Mouse (Mus musculus): ENCODE results near the gene Lfng.
A peak's percentile ranks its signal among the peaks of the same experiment; 100 is the strongest.

Gene Lfng

DNA sequence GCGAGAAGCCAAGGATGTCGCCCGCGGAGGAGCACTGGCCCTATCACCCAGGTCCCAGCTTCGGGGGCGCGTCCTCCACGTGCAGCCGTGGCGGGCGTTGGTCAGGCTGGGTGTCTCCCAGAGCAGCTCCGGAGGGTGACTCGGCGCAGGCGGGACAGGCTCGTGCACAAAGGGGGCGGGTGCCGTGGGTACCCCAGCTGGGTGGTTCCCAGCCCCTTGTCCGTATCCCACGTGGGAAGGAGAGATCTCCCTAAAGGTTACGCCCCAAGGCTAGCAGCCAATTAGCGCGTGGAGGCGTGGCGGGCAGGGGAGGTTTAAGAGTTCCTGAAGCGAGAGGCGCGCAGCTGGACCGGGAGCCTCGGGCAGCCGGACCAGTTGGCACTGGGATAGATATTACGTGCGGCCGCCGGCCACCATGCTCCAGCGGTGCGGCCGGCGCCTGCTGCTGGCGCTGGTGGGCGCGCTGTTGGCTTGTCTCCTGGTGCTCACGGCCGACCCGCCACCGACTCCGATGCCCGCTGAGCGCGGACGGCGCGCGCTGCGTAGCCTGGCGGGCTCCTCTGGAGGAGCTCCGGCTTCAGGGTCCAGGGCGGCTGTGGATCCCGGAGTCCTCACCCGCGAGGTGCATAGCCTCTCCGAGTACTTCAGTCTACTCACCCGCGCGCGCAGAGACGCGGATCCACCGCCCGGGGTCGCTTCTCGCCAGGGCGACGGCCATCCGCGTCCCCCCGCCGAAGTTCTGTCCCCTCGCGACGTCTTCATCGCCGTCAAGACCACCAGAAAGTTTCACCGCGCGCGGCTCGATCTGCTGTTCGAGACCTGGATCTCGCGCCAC is at the start of gene Lfng:
TSS of gene Lfng (plus strand) at position 320 of the 835 bp plus-strand sequence.
- peak; percentile 99 for DNase-seq

DNA sequence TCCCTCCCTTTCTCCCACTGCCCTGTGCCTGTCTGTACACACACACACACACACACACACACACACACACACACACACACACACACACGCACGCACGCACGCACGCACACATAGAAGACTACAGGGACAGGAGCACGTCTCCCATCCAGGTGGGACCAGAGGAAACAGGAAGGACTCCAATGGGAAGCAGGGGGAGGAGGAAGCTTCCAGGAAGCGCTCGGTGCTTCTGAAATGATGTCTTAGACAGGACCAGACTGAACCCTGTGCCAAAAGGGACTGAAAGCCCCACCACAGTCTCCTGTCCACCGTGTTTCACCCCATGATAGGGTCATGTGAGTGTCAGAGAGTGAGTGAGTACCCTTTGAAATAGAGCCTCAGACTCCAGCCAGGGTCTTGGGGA is 44.5 kb upstream of the Lfng start:
- no peak for DNase-seq

DNA sequence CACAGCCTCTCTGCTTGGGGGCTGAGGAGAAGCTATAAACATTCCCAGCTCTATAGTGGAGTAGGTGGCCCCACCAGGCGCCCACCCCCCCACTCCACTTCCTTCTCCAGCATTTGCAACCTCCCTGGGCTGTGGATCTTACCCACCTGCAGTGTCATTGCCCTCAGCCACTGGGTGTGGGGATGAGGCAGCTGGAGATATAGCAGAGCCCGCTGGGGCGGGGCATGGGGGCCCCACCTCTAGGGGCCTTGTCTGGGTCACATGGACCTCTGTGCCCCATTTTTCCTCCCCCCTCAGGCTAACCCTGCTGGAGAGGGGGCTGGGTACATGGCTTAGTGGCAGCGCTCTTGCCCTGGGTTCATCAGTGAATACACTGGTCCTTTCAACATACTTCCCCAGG is 42.2 kb upstream of the Lfng start, which contains the start of gene Grifin:
TSS of gene Grifin (minus strand) at position 176 of the 400 bp plus-strand sequence.
- DNase-seq, result no peak

DNA sequence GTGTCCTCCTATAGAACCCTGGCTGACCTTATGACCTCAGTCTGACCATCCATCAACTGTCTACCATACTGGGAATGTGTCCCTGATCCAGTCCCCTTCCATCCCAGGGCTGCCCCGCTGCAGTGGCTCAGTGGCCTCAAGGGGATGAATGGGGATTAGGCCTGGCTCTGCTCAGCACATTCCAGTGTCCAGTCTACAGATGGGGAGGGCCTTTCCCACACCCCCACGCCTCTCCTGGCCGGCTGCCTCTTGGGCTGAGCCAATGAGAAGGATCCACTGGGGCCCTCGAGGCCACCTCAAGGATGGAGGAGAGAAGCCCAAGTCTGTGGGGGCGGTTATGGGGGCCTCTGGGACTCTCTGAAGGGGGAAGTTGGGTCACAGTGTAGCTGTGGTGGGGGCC is 41.7 kb upstream of the Lfng start:
- peak; percentile 24 for DNase-seq

DNA sequence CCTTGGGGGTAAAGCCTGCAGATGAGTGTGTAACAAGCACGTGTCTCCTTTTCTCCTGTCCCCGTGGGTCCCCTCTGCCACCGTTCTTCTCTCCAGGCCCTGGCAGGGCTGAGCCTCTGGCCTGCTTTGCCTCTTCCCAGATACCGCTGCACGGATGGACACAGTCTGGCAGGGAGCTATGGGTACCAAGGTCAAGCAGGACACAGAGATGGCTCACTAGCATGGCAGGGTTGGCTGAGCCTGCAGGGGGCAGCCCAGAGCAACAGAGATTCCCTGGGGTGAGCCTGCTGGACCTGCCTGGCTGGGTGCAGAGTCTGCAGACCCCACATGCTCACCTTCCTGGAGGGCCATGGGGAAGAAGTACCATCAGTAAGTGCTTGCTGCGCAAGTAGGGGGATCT is 41.3 kb upstream of the Lfng start:
- peak; percentile 65 for DNase-seq

DNA sequence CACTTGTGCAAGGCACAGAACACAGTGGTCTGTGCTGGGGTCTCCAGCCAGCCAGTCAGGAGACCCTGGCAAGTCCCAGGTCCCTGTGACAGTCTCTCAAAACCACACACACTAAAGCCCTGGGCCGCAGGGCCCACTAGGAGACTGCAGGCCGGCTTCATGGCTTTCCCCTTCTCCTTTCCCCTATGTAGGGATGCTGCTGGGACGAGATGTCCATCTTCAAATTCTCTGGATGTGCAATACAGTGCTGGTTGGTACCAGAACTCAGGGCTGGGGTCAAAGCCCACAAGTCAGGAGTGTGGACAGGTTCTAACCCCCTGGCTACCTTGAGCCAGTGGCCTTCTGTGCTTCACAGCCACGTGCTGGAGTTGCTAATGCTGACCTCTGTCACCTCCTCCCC is 40.8 kb upstream of the Lfng start:
- DNase-seq, result no peak

DNA sequence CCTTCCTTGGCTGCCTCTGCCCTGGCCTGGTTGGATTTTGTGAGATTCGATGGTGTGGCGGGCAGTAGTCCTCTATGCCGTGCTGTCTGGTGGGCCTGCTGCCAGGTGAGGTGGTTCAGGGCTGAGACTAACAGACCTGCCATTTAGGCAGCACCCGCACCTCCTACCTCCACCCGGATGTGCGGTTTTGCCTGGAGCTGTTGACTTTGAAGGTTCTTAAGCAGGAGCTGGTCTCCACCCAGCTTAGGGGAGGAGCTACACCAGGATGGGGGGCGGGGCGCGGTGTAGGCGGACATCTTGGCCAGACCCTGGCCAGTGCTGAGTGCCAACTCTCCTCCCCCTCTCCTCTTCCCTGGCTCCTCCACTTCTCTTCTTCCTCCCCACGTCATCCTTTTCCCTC is 39.8 kb upstream of the Lfng start:
- peak; percentile 40 for DNase-seq

DNA sequence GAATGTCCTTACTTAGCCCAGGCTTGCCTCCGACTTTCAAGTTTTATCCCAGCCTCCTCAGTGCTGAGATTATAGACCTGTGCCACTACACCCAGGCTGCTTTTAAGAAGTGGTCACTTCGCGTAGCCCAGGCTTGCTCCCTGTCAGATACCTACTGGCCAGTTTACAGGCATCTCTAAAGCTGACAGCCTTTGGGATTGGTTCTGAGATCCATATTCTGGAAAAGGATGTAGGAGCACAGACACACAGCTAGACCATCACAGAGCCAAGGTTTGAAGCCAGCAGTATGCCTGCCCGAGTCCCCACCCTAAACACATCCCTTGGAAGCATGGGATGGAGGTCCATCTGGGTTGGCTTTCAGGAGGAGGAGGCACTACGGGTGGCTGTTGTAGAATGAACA is 39.4 kb upstream of the Lfng start:
- no peak for DNase-seq

DNA sequence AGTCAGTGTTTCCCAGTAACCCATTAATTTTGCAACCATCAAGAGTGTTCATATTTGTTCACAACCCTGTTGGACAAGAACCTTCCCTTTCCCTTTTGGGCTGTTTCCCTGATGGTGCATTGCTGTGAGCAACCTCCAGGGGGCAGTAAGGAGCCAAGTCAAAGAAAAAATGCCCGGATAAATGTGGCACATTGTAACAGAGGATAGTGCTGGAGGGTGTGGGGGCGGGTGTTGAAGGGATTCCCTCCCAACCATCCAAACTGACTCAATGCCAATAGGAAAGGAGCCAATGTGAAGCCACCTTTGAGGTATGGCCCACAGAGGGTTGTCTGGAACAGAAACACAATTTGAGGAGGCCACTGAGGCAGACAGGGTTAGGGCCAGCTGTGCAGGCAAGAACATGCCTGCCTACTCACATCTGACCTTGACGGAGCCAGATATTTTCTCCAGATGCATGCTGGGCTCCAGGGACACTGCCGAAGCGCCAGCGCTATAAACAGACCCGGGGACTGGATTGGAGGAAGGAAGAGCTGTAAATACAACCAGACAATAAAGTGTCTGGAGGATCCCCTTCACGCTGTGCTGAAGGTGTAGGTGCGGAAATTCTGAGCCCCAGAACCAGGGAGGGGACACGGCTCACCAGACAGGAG is 38.7 kb upstream of the Lfng start:
- DNase-seq, result peak; percentile 82

DNA sequence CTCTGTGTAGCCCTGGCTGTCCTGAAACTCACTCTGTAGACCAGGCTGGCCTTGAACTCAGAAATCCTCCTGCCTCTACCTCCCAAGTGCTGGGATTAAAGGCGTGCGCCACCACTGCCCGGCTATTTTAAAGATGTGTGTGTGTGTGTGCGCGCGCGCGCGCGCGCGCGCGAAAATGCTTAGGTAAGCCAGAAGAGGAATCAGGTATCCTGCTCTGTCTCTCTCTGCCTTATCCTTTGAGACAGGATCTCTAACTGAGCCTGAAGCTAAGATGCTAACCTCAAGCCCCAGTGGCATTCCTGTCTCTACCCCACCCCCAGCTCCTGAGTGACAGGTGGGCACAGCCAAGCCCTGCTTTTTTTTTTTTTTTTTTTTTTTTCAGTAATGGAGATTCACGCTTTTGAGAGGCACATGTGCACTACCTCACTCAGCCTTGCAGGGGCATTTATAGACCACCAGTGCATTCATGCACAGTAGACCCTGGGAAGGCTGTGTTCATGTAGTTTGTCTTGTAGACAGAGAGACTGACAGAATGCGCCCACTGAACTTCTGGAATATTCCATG is 38.0 kb upstream of the Lfng start:
- DNase-seq, result peak; percentile 34

DNA sequence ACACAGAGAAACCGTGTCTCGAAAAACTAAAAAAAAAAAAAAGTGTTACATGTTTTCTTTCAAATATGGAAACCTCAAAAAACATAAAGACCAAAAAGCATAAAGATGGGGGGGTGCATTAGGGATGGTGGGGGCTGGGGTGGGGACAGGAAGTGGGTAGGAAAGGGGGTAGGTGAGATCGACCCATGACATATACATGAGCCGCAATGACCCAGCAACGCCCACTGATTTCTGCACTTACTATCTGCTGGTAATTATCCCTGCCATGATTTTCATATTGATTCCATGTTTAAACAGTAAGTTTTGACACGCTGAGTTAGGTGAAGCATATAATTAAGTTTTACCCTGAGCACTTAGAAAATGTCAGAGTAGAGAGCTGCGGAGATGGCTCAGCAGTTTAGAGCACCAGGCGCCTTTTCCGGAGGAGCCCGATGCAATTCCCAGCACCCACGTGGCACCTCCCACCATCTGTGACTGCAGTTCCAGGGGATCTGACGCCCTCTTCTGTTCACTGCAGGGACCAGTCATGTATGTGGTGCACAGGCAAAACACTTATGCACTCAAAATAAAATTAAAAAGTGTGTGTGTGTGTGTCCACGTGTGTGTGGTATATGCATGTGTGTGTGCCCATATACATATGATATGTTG is 36.8 kb upstream of the Lfng start:
- DNase-seq, result no peak

DNA sequence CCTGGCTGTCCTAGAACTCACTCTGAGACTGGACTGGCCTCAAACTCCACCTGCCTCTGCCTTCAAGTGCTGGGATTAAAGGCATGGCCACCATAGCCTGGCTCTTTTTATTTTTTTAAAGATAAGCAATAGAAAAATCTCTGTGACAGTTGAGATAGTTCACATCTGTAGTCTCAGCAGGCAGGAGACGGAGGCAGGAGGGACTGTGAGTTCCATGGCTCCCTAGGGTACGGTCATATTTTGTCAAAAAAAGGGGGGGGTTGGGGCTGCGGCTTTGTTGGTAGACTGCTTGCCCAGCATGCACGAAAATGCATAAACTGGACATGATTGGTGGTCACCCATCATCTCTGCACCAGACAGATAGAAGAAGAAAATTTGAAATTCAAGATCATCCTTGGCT is 35.9 kb upstream of the Lfng start:
- no peak for DNase-seq

DNA sequence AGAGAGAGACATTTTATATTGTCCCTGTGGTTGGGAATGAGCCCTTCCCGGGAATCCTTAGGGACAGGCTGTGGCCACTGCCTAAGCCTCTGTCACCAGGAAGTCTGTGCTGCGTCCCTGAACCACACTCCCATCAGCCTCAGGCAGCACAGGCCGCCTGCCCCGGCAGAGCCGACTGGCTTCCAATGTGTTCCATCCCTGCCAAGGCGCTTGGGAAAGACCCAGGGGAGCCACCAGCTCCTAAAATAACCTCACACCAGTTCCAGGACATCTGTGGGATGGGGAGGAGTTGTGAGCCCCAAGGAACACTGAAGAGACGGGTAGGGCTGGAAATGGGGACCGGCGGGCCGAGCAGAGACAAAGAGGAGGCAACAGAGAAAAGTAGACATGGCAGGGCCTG is 35.4 kb upstream of the Lfng start:
- DNase-seq, result no peak

DNA sequence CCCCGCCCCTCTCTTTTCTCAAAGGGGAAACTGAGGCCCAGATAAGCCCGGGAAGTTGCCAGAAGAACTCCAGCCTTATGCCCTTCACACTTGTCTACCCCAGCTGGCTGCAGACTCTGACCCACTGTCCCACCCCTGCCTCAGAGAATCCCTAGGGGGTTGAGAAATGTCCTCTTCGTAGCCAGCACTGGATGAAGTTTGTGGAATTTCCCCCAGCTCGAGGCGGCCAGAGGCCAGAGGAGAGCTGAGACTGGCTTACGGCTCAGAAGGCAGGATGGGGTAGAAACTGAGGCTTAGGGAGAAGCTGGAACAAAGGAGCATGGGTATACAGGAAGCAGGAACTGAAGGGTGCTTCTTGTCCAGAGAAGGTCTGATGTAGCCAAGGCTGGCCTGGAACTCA is 34.5 kb upstream of the Lfng start:
- DNase-seq, result no peak

DNA sequence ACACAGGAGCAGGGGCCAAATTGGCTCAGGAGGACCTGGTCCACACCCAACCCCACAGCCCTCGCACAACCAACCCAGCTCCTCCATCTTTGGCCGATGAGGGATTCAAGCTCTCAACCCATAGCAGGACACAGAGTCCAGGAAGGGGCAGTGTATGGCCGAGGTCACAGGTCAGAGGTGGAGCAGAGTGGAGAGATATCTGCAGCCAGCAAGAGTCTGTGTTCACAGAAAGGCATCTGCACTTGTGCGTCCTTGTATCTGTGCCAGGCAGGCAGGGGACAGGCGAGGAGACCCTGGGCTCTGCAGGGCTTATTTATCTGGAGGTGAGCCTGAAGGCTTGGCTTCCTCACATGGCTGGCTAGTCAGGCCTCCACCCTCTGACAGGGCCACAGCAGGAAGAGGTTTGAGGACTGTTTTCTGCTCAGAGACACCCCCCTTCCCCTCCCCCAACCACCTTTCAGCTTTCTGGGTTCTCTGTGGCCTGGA is 31.7 kb upstream of the Lfng start:
- DNase-seq, result no peak

DNA sequence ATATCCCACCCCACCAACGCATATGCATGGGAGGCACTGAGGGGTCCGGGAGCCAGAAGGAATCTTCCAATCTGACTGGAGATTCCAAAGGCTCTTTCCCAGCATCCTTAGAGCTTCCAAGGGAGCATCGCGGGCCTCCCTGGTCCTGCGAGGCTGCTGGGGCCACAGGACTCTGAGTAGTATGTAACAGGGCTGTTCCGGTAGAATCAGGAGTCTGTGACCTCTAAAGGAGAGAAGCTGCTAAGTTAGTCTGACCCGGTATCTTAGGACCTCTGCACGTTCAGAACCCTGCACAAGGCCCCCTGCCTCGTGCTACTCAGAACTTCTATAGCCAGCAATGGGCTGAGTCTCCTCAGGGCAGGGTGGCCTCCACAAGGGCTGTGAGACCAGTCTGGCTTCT is 27.9 kb upstream of the Lfng start:
- no peak for DNase-seq

DNA sequence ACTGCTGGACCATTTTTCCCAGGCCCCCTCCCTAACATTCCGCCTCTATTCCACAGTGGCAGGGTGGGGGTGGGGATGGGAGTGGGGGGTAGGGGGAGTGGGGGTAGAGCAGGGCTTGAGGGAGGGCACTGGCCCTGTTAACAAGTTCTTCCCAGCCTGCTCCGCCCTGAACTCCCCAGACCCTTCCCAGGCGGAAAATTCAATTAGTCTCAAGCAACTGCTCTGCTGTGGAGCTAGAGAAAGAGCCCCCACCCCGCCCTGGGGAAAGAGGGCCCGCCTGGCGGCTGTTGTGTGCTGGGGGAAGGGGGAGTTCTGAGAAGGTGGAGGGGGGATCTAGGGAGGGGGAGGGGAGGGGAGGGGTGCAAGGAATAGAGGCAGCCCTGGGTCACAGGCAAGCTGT is 27.3 kb upstream of the Lfng start:
- peak; percentile 93 for DNase-seq

DNA sequence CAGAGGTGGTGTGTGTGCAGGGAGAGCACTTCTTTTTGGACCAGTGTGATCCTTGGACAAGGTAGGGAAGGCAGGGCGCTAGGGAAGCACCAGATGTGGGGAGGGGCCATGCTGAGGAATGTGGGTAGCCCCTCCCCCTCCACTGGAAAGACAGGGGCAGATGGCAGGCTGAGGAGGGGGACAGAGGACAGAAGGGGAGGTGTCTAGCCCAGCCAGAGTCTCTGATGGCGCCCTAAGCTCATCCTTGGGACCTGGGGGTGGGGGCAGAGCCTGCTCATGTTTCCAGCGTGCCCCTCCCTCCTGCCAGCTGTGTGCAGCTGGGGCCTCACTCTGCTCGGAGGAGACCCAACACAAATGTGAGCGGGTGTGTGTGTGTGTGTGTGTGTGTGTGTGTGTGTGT is 25.6 kb upstream of the Lfng start:
- DNase-seq, result peak; percentile 69

DNA sequence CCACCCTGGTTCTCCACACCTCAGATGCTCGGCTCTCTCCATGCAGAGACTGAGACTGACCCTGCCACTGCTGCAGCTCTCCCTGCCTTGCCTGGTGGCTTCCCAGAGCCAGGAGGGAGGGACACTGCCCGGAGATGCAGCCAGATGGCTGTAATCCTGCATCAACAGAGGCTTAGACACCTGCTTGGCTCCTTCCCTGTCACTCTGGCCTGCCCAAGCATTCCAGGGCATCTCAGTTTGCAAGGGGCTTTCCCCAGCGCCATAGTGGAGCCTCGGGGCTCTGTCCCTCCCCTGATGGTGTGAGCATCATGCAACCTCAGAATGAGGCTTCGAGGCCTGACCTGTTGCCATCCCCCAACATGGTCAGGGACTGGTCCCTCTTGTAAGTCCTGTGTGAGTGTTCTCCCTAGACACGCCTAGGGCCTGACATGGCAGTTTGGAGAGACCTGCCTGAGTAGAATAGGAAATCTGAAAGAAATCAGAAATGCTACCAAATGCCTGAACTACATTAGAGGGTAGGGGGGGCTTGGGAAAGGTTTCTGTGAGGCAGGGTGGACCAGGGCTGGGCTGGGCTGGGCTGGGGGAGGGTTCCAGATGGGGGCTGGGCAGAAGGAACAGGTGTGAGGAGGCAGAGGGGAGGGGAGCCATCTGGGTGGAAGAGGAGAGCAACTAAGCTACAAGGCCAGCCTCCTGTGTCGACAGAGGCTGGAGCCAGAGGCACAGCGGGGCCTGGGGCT is 24.0 kb upstream of the Lfng start:
- peak; percentile 73 for DNase-seq

DNA sequence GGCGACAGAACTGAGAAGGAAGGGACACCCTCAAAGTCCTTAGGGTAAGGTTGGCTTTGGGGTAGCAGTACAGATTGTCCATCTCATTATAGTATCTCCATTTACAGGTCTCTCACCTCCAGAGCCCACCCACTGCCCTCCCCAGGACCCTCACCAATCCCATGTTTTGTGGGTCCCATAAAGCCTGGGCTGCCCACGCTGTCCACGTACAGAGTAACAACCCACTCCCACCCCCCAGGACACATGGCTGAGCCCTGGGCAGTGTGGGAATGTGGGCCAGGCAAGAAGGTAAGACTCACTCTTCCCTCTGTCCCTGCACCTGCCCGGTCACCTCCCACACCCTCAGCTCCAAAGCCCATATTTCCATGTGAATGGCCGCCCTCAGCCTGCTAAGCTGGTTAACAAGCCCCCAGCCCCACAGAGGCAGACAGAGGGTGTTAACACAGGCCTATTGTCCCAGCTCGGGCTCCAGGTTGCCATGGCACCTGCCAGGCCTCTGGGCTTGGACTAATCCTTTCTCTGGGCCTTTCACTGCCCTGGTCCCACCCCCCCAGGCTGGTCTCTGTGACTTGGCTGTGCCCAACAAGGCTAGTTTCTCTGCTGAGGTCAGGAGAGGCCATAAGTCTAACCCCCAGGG is 23.3 kb upstream of the Lfng start:
- peak; percentile 93 for DNase-seq

DNA sequence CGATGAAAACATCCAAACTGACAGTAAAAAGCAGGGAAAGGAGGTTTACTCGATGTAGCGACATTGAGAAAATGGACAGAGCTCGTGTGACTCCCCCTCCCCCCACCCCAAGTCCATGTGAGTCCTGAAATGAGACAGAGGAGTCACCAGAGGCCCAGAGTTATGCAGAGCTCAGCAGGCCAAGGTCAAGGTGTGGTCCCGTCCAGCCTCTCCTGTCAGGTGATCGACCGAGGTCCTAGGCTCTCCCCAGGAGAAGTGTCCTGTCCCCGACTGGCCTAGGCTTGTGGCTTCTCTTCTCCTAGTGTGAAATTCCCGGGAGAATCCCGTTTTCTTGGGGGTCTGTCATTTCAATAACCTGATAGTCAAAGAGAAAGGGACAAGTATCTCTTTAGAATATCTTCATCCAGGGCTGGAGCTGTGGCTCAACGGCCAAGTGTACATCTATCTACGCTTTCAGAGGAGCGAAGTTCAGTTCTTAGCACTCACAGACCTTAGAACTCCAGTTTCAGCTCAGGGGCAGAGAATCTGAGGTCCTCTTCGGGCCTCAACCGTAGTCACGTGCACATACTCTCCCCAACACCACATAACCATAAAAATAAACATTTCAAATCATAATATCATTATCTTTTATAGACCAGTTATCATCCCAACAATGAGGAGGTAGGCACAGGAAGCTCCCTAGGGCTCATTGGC is 17.9 kb upstream of the Lfng start:
- no peak for DNase-seq

DNA sequence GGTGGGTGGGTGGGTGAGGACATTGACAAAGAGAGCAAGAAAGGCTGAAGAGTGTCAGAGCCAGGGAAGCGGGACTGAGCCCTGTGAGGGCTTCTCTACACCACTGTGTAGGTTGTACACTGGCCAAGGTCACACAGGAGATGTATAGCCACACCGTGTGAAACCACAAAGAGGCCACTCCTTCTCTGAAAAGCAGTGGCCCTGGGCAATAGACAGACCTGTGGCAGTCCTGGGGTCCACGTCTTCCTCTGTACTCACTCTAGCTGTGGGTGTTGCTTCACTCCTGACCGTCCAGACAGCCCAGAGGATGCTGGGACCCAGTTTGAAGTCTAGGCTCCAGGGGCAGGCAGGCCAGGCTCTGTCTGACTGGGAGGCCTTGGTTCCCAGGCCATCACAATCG is 12.3 kb upstream of the Lfng start:
- no peak for DNase-seq
